Mouse (Mus musculus) E14TG2a.4 (cell line): Measurements from ENCODE around the gene Gm10181.

Source experiments
- CTCF ChIP-seq: conservative IDR thresholded peaks from 2 replicates; pipeline ENCODE4 v1.5.1; 2014; ENCODE audit warnings: low read length
- NANOG ChIP-seq: IDR thresholded peaks from 2 replicates; pipeline ENCODE4 v1.6.1; 2014; ENCODE audit warnings: borderline replicate concordance, low read length, mixed read lengths
- POU5F1 ChIP-seq: IDR thresholded peaks from 2 replicates; pipeline ENCODE4 v1.6.1; 2014; ENCODE audit warnings: low read length, borderline replicate concordance

GRCm38 (mm10) chr9:25132253-25132652 lies 43.0 kb downstream of the Gm10181 start:
- TF ChIP-seq CTCF (no peak), NANOG (no peak), POU5F1 (no peak)
